Mouse (Mus musculus) ES-CJ7 (cell line): Measurements from ENCODE around the gene Tnk2.

Source experiments
- DNase-seq: peaks from one replicate; pipeline ENCODE4 v3.0.0; 2011; ENCODE audit warnings: low read depth, low spot score

Gene Tnk2

GRCm38 (mm10) chr16:32712202-32712601, 68.5 kb downstream of the Tnk2 start:
- no peak for DNase-seq

GRCm38 (mm10) chr16:32713556-32713955, 69.9 kb downstream of the Tnk2 start:
- DNase-seq = no peak

GRCm38 (mm10) chr16:32715364-32715763, 71.7 kb downstream of the Tnk2 start:
- peak; percentile 73 for DNase-seq

GRCm38 (mm10) chr16:32723163-32723562, 79.5 kb downstream of the Tnk2 start:
- DNase-seq = no peak

- DNase-seq = no peak
Measured at GRCm38 (mm10) chr16:32723767-32724166, 80.1 kb downstream of the Tnk2 start.

GRCm38 (mm10) chr16:32724259-32724658, 80.6 kb downstream of the Tnk2 start:
- no peak for DNase-seq

- DNase-seq = no peak
Measured at GRCm38 (mm10) chr16:32726501-32726900, 82.8 kb downstream of the Tnk2 start.

GRCm38 (mm10) chr16:32728240-32728639, 84.6 kb downstream of the Tnk2 start:
- no peak for DNase-seq

GRCm38 (mm10) chr16:32728730-32729129, 85.1 kb downstream of the Tnk2 start:
- no peak for DNase-seq
